Mouse (Mus musculus): Measurements from ENCODE around the gene Nek6. TPM values are rescaled to one million over a fixed set of nuclear protein-coding genes. Genes with fewer than 3 reads are reported as not detected.

The Nek6 gene
- polyA plus RNA-seq, 1 experiment = 25.6 TPM

DNA sequence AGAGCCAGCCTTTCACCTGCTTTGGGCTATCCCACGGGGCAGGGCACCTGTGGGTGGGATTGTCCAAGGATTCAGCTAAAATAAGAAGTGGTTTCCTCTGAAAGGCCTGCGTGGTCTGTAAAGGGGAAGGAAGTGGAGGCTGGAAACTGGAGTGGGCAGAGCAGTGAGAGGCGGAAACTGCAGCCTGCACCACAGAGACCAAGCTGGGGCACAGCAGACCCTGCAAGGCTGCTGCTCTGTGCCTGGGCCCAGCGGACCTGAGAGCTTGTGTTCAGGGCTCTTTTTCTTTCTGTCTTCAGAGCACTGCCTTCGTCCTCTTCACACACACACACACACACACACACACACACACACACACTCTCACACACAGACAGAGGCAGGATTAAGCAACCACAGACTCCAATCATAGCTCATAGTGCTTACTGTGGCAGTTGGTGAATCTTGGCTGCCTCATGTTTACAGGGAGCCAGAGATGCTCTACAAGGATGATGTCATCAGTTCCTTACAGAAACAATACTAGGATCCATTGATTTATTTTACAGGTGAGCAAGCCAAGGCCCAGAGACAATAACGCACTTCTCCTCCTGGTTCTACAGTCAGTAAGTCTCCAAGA, 30.2 kb upstream of the Nek6 start:
- no peak overlapping the region for H3K4me2 ChIP-seq (ENCODE audit: low read depth)
- TF ChIP-seq SRF (IDR thresholded peaks at IDR 0.05; ENCODE audit: control insufficient read depth, insufficient read length, low read depth) (no peak), POLR2AphosphoS2 (IDR thresholded peaks at IDR 0.05; ENCODE audit: insufficient read length, low read depth) (no peak), USF1 (IDR thresholded peaks at IDR 0.05; ENCODE audit: low read depth) (no peak), REST (IDR thresholded peaks at IDR 0.05; ENCODE audit: insufficient read depth, insufficient read length) (no peak), TCF3 (IDR thresholded peaks at IDR 0.05; ENCODE audit: insufficient read length, low read depth) (no peak), MYOG (IDR thresholded peaks at IDR 0.05; ENCODE audit: control insufficient read depth in 1 of 3, insufficient read depth in 1 of 3, insufficient read length in 2 of 3, low read depth in 2 of 3) (no peak), POLR2A (IDR thresholded peaks at IDR 0.05; ENCODE audit: insufficient read length, low read depth) (no peak), CEBPB (IDR thresholded peaks at IDR 0.05; ENCODE audit: insufficient read depth, poor library complexity, severe bottlenecking) (no peak), MYOD1 (IDR thresholded peaks at IDR 0.05; ENCODE audit: control insufficient read depth in 1 of 3, insufficient read length in 2 of 3, low read depth in 2 of 3) (no peak), TCF12 (IDR thresholded peaks at IDR 0.05; ENCODE audit: insufficient read depth, poor library complexity, severe bottlenecking) (no peak), E2F4 (IDR thresholded peaks at IDR 0.05; ENCODE audit: insufficient read depth) (no peak), MAX (IDR thresholded peaks at IDR 0.05; ENCODE audit: low read depth) (no peak)
- H3ac ChIP-seq (ENCODE audit: control insufficient read depth, insufficient read length) = no peak overlapping the region
- H3K79me2 ChIP-seq (ENCODE audit: control insufficient read depth, insufficient read depth) = no peaks in the 10 kb centered on the region
- no peak overlapping the region for H3K4me3 ChIP-seq
- H3K27me3 ChIP-seq (ENCODE audit: control insufficient read depth, insufficient read depth, insufficient read length) = peaks cover 7% of the 10 kb centered on the region
- H3K36me3 ChIP-seq (ENCODE audit: control insufficient read depth, insufficient read depth) = no peaks in the 10 kb centered on the region

DNA sequence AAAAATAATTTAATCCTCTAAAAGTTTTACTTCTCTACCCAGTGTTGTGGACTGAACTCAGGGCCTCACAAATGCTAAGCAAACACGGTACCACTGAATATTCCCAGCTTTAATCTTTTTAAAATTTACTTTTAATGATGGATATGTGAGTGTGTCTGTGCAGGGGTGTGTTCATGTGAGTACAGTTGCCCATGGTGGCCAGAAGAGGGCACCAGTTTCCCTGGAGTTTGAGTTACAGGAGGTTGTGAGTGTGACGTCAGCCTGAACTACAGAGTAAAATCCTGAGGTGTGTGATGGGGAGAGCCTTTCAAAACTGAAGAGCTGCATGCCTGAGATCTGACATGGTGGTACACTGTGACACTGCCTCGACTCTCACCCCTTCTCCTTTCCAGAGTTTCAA, 29.3 kb upstream of the Nek6 start:
- H3ac ChIP-seq (ENCODE audit: control insufficient read depth, insufficient read length) = no peak overlapping the region

DNA sequence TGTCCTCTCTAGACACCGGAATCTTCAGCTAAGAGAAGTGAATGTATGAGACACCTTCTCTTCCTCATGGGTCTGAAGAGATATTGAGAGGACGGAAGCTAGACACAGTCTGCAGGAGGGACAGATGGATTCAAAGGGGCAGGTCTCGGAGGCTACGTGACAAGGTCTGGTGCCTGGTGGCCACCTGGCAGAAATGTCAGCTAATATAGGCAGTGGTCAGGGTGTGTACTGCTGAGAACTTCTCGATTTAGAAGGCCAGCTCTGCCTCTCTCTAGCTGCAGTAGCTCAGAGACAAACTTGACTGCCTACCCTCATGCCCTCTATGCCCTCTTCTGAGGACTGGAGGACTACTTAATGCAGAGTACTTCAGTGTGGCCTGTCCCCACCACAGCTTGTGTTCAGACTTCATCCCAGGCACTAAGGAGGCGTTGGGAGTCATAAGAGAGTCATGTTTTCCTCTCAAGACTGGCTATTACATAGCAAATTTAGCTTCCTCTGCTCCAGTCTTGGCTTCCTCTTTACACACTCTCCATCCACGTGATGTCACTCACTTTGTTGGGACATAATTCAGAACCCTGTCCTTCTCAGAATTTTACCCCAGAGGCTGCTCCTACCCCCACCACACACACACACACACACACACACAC, 28.3 kb upstream of the Nek6 start:
- Histone ChIP-seq H3ac (ENCODE audit: control insufficient read depth, insufficient read length) (no peak overlapping the region), H3K4me2 (ENCODE audit: low read depth) (no peak overlapping the region), H3K36me3 (ENCODE audit: control insufficient read depth, insufficient read depth) (no peaks in the 10 kb centered on the region), H3K27me3 (ENCODE audit: control insufficient read depth, insufficient read depth, insufficient read length) (peaks cover 7% of the 10 kb centered on the region), H3K4me3 (no peak overlapping the region), H3K79me2 (ENCODE audit: control insufficient read depth, insufficient read depth) (no peaks in the 10 kb centered on the region)
- TF ChIP-seq MAX (IDR thresholded peaks at IDR 0.05; ENCODE audit: low read depth) = no peak
- TF ChIP-seq E2F4 (IDR thresholded peaks at IDR 0.05; ENCODE audit: insufficient read depth) = no peak
- TF ChIP-seq TCF12 (IDR thresholded peaks at IDR 0.05; ENCODE audit: insufficient read depth, poor library complexity, severe bottlenecking) = no peak
- TF ChIP-seq CEBPB (IDR thresholded peaks at IDR 0.05; ENCODE audit: insufficient read depth, poor library complexity, severe bottlenecking) = no peak
- no peak for TF ChIP-seq SRF (IDR thresholded peaks at IDR 0.05; ENCODE audit: control insufficient read depth, insufficient read length, low read depth)
- no peak for TF ChIP-seq REST (IDR thresholded peaks at IDR 0.05; ENCODE audit: insufficient read depth, insufficient read length)
- no peak for TF ChIP-seq POLR2AphosphoS2 (IDR thresholded peaks at IDR 0.05; ENCODE audit: insufficient read length, low read depth)
- no peak for TF ChIP-seq MYOG (IDR thresholded peaks at IDR 0.05; ENCODE audit: control insufficient read depth in 1 of 3, insufficient read depth in 1 of 3, insufficient read length in 2 of 3, low read depth in 2 of 3)
- no peak for TF ChIP-seq POLR2A (IDR thresholded peaks at IDR 0.05; ENCODE audit: insufficient read length, low read depth)
- no peak for TF ChIP-seq MYOD1 (IDR thresholded peaks at IDR 0.05; ENCODE audit: control insufficient read depth in 1 of 3, insufficient read length in 2 of 3, low read depth in 2 of 3)
- TF ChIP-seq TCF3 (IDR thresholded peaks at IDR 0.05; ENCODE audit: insufficient read length, low read depth) = no peak
- no peak for TF ChIP-seq USF1 (IDR thresholded peaks at IDR 0.05; ENCODE audit: low read depth)

More for the DNA sequence above, 29.3 kb upstream of the Nek6 start:
- TF ChIP-seq MYOG (IDR thresholded peaks at IDR 0.05; ENCODE audit: control insufficient read depth in 1 of 3, insufficient read depth in 1 of 3, insufficient read length in 2 of 3, low read depth in 2 of 3) (no peak), MAX (IDR thresholded peaks at IDR 0.05; ENCODE audit: low read depth) (no peak), MYOD1 (IDR thresholded peaks at IDR 0.05; ENCODE audit: control insufficient read depth in 1 of 3, insufficient read length in 2 of 3, low read depth in 2 of 3) (no peak)
- H3K36me3 ChIP-seq (ENCODE audit: control insufficient read depth, insufficient read depth) = no peaks in the 10 kb centered on the region
- H3K4me3 ChIP-seq = no peak overlapping the region
- H3K27me3 ChIP-seq (ENCODE audit: control insufficient read depth, insufficient read depth, insufficient read length) = peaks cover 7% of the 10 kb centered on the region
- H3K4me2 ChIP-seq (ENCODE audit: low read depth) = no peak overlapping the region
- no peaks in the 10 kb centered on the region for H3K79me2 ChIP-seq (ENCODE audit: control insufficient read depth, insufficient read depth)

DNA sequence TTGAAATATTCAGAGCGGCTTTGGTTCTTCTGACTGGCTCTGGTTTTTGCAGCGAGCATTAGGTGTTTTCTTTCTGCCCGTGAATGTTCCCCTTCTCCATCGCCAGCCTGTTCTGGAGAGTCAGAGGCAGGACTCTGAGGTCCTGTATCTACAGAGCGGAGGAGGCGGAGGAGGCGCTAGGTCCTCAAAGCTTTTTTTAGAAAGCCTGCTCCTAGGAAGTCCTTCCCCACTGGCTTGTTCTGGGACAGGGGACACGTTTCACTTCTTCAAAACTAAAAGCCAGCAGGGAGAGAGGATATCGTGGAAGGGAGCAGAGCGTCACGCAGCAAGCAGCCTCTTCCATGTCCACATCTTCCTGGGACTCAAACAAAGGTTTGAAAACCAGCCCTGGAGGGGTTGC, 26.9 kb upstream of the Nek6 start:
- H3ac ChIP-seq (ENCODE audit: control insufficient read depth, insufficient read length) = no peak overlapping the region

More for the DNA sequence above, 26.9 kb upstream of the Nek6 start:
- Histone ChIP-seq H3K4me2 (ENCODE audit: low read depth) (no peak overlapping the region), H3K4me3 (no peak overlapping the region), H3K79me2 (ENCODE audit: control insufficient read depth, insufficient read depth) (no peaks in the 10 kb centered on the region), H3K36me3 (ENCODE audit: control insufficient read depth, insufficient read depth) (no peaks in the 10 kb centered on the region), H3K27me3 (ENCODE audit: control insufficient read depth, insufficient read depth, insufficient read length) (peaks cover 4% of the 10 kb centered on the region)
- TF ChIP-seq POLR2A (IDR thresholded peaks at IDR 0.05; ENCODE audit: insufficient read length, low read depth) (no peak), TCF12 (IDR thresholded peaks at IDR 0.05; ENCODE audit: insufficient read depth, poor library complexity, severe bottlenecking) (no peak), MYOG (IDR thresholded peaks at IDR 0.05; ENCODE audit: control insufficient read depth in 1 of 3, insufficient read depth in 1 of 3, insufficient read length in 2 of 3, low read depth in 2 of 3) (no peak), REST (IDR thresholded peaks at IDR 0.05; ENCODE audit: insufficient read depth, insufficient read length) (no peak), E2F4 (IDR thresholded peaks at IDR 0.05; ENCODE audit: insufficient read depth) (no peak), MAX (IDR thresholded peaks at IDR 0.05; ENCODE audit: low read depth) (no peak), SRF (IDR thresholded peaks at IDR 0.05; ENCODE audit: control insufficient read depth, insufficient read length, low read depth) (no peak), USF1 (IDR thresholded peaks at IDR 0.05; ENCODE audit: low read depth) (no peak), TCF3 (IDR thresholded peaks at IDR 0.05; ENCODE audit: insufficient read length, low read depth) (no peak), MYOD1 (IDR thresholded peaks at IDR 0.05; ENCODE audit: control insufficient read depth in 1 of 3, insufficient read length in 2 of 3, low read depth in 2 of 3) (no peak)

Measured in myocyte (in vitro differentiated cells).